Mouse (Mus musculus) E14TG2a.4 (cell line): ENCODE results near the gene Gfer.

ENCODE experiments used
- CTCF ChIP-seq: conservative IDR thresholded peaks from 2 replicates; pipeline ENCODE4 v1.5.1; 2014; ENCODE audit warnings: low read length
- NANOG ChIP-seq: IDR thresholded peaks from 2 replicates; pipeline ENCODE4 v1.6.1; 2014; ENCODE audit warnings: borderline replicate concordance, low read length, mixed read lengths
- POU5F1 ChIP-seq: IDR thresholded peaks from 2 replicates; pipeline ENCODE4 v1.6.1; 2014; ENCODE audit warnings: low read length, borderline replicate concordance

DNA sequence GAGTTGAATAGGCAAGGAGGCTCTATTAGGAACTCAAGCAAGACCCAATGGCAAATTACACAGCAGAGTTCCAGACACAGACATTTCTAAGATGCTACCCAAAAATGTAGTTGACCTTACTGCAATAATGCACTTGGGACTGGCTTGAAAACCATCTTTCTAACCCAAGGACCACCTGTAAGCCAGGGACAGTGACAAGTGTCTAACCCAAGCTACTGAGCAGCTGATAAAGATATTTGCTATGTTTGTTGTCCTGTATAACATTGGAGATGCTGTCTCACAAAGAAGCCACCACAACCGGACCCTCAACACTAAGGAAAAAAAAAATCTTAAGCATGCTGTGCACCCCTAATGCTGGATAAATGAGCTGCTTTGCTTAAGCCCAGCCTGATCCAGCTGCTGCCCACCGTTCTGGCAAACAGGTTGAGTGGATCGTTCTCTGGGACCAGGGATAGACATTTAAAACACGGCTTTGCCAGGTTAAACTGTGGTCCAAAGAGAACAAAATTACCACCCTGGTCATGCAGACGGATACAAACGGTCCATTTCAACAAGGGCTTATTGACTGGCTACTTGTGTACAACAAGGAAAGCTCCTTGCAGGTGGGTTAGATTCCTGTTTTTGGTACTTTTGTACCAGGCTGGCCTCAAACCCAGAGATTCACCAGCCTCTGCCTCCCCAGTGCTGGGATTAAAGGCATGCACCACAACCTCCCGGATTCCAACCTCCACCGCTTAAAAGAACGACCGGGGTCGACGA lies 27.3 kb upstream of the Gfer start:
- TF ChIP-seq CTCF, result no peak
- no peak for TF ChIP-seq POU5F1
- no peak for TF ChIP-seq NANOG
